Mouse (Mus musculus): Measurements from ENCODE around the gene Cib4. TPM values are rescaled to one million over a fixed set of nuclear protein-coding genes. Genes with fewer than 3 reads are reported as not detected.

Gene Cib4
- polyA plus RNA-seq, 3 experiments from 2014 or later: not detected

- ATAC-seq: no peak
These were observed 32.5 kb downstream of the Cib4 start for GRCm38 (mm10) chr5:30513111-30513510.

GRCm38 (mm10) chr5:30497299-30497698 lies 48.3 kb downstream of the Cib4 start:
- ATAC-seq: no peak

- ATAC-seq: no peak
These were observed 48.8 kb downstream of the Cib4 start for GRCm38 (mm10) chr5:30496821-30497220.

GRCm38 (mm10) chr5:30495288-30495687 lies 50.3 kb downstream of the Cib4 start:
- no peak for ATAC-seq

- no peak for ATAC-seq
These were observed 51.0 kb downstream of the Cib4 start for GRCm38 (mm10) chr5:30494606-30495005.

- ATAC-seq: no peak
These were observed 51.9 kb downstream of the Cib4 start for GRCm38 (mm10) chr5:30493723-30494122.

- ATAC-seq: no peak
These were observed 54.8 kb downstream of the Cib4 start for GRCm38 (mm10) chr5:30490845-30491244.

GRCm38 (mm10) chr5:30490215-30490614 lies 55.4 kb downstream of the Cib4 start:
- ATAC-seq: no peak

- ATAC-seq: no peak
These were observed 60.5 kb downstream of the Cib4 start for GRCm38 (mm10) chr5:30485136-30485535.

GRCm38 (mm10) chr5:30484591-30484990 lies 61.0 kb downstream of the Cib4 start:
- no peak for ATAC-seq

- ATAC-seq: no peak
These were observed 62.1 kb downstream of the Cib4 start for GRCm38 (mm10) chr5:30483533-30483932.

- no peak for ATAC-seq
These were observed 63.3 kb downstream of the Cib4 start for GRCm38 (mm10) chr5:30482319-30482718.

- ATAC-seq: no peak
These were observed 69.1 kb downstream of the Cib4 start for GRCm38 (mm10) chr5:30476534-30476933.

GRCm38 (mm10) chr5:30472148-30472547 lies 73.5 kb downstream of the Cib4 start:
- no peak for ATAC-seq

- ATAC-seq: no peak
These were observed 75.2 kb downstream of the Cib4 start for GRCm38 (mm10) chr5:30470454-30470853.

- no peak for ATAC-seq
These were observed 79.3 kb downstream of the Cib4 start for GRCm38 (mm10) chr5:30466315-30466714.

- no peak for ATAC-seq
These were observed 79.8 kb downstream of the Cib4 start, which contains the start of gene 1700001C02Rik for GRCm38 (mm10) chr5:30465861-30466260. Gene 1700001C02Rik, plus strand, starts transcription at chr5:30466047.

GRCm38 (mm10) chr5:30461821-30462220 lies 83.8 kb downstream of the Cib4 start, which contains the start of gene Otof:
Gene Otof, minus strand, starts transcription at chr5:30461932.
- no peak for ATAC-seq

GRCm38 (mm10) chr5:30460155-30460554 lies 85.5 kb downstream of the Cib4 start:
- ATAC-seq: no peak

- no peak for ATAC-seq
These were observed 89.6 kb downstream of the Cib4 start for GRCm38 (mm10) chr5:30456056-30456455.

GRCm38 (mm10) chr5:30444327-30444895 lies 101.2 kb downstream of the Cib4 start:
- ATAC-seq: no peak

- ATAC-seq: no peak
These were observed 103.4 kb downstream of the Cib4 start for GRCm38 (mm10) chr5:30442196-30442595.

GRCm38 (mm10) chr5:30440308-30440906 lies 105.2 kb downstream of the Cib4 start:
- no peak for ATAC-seq

- no peak for ATAC-seq
These were observed 106.7 kb downstream of the Cib4 start for GRCm38 (mm10) chr5:30438931-30439330.

All from inflammation-experienced regulatory T-cells, adult 6 months (primary cell).